Mouse (Mus musculus): ENCODE data around the gene Dapl1.

Gene Dapl1

DNA sequence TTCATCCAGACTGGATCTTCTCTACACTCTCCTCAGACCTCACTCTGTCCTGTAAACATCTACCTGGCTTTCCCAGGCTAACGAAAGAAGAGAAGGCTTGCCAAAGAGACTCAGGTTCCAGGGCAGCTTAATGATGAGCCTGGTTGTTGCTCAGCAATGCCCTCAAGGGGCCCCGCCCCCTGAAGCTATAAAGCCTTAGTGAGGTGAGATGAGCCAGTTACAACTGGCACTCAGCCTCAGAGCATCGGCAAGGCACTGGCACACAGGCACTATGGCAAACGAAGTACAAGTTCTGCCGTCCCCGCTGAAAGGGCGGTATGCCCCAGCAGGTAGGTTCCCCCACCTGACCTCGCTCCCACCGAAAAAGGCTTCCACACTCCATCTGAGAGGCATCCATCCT, at the start of gene Dapl1:
Gene Dapl1, plus strand, starts transcription at position 216 of the 400 bp plus-strand sequence.
- DNase-seq = no peak

DNA sequence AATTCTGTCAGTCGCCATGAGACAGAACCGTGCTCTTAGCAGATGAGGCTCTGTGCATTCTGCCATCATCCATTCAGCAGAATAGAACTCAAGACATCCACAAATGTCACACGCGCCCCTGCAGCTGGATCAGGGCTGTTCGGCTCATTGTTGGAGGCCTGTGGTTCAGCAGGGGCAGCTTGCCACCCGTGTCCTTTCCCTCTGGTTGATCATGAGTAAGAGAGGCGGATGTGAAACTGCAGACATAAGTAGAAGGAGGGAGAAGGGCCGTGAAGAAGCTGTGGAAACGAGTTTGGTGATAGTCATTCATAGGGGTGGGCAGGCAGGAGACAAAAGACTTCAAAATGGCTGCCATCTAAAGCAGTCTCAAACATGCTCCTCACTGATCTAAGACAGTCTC, 49.6 kb upstream of the Dapl1 start:
- DNase-seq = no peak

DNA sequence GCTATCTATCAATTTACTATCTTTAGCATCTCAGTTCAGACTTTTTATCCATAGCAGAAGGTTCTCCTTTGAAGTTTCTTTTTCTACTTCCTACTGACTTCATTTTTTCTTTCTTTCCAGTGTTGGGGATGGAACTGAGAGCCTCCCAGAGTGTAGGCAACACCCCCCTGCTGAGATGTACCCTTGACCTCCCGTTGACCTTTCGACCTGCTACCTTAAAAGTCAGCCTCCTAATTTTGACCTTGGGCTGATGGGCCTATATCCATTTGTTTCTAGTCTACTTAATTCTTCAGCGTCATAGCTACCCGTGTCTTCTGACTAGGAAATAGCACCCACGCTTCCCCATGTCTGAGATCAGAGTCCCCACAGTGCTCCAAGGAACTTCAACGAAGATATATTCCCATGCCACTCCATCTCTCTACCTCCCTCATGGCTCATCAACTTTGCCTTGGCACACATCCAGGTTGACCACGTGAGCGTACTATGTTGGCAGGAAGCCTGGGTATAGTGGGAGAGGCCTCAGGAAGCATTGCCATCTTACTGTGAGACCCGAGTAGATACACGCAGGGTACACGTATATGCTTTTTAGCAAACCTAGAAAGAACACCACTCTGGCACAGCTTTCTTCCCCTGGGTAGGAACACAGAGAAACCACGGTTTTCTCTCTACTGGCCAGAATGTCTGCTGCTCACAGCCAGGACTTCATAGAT, 46.6 kb upstream of the Dapl1 start:
- peak in 1 of 2 experiments; percentile 21 for DNase-seq

DNA sequence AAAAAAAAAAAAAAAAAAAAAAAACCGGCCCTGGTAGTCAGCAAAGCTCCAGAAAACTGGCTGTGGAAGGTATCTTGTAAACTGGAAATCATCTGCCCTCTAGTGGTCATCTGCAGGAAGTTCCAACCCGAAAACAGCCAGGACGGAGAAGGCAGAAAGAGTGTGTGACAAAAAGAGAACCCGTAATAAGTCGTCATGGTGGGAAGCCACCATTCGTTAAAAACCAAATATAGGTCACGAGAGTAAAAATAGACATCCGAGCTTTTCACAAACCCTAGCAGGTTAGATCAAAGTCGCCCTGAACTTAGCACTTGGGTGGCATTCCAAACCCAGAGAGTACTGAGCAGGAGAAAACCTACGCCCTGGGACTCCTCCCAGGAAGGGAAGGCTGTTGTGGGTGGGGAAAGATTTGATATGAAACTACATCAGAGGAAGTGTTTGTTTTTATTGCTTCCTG, 45.9 kb upstream of the Dapl1 start:
- DNase-seq = peak in 1 of 2 experiments; percentile 22

DNA sequence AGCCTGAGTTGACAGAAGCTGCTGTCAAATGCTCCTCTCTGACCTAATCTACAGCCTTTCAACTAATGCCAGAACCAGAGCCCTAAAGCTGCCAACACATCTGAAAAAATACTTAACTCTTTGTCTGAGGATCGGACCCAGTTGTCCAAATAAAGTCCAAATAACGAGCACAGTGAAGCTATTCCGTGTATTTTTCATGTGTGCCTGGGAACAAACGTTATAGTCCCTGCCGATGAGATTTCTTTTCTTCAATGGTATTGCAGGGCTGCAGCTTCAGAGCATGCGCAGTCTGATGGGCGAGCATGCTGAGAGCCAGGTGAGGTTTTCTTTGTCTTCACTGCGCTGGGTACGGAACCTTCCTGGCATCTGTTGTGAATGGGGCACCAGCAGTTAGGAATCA, 44.6 kb upstream of the Dapl1 start:
- no peak for DNase-seq

DNA sequence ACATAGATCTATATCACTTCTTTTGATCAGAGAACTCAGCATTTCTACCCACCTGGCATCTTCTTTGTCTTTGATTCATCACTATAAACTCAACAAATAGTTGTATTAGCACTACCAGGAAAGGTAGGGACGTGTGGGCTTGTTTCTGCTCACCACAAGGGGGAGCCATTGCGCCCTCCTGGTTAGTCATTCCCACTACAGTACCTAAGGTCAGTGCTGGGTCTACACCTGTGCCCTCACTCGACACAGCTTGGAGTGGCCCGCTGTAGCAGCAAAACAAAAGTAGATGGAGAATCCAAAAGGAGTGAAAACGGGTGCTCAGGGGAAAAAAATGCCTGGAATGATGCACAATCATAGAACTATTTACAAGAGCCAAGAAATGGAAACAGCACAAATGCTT, 44.0 kb upstream of the Dapl1 start:
- peak; percentile 15 to 53 for DNase-seq

DNA sequence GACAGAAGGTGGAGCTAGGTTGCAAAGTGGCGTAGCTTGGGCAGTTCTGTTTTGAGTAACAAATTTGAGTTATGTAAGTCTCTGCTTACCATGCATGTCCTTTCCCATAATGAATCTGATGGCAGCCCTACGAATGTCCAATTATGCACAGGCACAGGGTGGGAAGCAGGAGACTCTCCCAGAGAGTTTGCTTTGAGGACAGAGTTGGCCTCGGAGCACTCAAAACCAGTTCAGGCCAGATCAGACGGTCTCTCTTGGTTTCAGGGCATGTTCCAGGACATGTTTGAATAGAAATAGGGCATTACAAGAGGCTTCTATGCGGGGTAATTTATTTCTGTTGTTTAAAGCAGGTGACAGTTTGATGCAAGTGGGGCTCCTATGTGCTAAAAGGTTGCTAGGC, 42.8 kb upstream of the Dapl1 start:
- DNase-seq = no peak

DNA sequence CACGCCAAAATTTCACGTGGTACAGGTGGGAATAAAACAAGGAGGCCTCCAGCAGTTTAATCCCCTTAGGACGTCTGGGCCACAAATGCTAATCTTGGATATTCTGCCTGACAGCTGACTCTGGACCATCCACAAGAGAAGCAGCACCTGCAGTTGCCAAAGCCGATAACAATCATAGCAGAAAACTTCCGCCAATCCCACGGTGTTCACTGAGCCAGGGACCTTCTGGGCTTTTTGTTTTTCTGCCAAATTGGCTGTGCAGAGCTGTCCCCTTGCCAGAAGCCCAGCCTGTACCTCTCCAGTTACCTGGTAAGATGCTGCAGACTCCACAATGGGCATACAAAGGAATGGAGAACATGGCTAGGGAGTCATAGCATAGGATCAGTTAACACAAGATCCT, 37.8 kb upstream of the Dapl1 start:
- no peak for DNase-seq

DNA sequence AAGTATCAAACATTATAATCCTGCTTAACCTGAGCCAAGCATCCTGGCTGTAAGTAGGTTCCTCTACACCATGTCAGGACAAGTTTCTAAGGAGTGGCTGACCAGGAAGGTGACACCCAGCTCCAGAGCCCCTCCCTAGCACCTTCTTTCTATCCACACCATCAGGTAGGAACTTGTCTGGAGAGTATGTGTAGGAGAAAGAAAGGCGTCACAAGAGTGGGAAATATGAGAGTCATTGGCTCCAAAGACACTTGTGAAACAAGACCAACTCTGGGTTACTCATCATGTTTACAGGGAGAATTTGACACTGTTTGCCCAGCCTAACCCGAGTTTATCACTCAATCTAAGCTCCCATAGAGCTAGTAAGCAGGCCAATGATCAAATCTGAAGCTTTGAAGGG, 36.7 kb upstream of the Dapl1 start:
- DNase-seq = no peak

DNA sequence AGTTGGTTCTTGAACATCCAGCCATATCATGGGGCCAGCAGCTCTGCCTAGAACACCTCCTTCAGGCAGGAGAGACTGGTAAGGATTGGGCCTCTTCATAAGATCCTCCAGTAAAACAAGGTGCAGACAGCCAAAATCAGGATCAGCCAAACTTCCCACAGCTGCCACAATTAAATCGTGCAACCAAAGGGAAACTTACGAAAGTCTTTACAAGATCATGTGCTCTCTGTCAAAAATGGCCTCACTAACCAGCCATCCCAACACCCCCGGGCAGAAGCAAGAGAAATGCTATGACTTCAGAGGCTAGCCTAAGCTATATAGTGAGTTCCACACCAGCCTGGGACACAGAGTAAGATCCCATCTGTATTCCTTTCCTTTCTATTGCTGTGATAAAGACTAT, 35.9 kb upstream of the Dapl1 start:
- DNase-seq = no peak

DNA sequence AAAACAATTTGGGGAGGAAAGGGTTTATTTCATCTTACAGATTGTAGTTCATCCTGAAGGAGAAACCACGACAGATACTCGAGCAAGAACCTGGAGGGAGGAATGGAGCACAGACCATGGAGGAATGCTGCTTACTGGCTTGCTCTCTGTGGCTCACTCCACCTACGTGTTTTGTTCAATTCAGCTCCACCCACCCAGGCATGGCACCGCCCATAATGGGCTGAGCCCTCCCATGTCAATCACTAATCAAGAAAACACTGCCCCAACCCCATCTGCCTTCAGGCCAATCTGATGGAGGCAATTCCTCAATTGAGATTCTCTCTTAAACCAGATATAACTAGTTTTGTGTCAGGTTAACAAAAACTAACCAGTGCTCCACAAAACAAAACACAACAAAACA, 35.5 kb upstream of the Dapl1 start:
- no peak for DNase-seq

DNA sequence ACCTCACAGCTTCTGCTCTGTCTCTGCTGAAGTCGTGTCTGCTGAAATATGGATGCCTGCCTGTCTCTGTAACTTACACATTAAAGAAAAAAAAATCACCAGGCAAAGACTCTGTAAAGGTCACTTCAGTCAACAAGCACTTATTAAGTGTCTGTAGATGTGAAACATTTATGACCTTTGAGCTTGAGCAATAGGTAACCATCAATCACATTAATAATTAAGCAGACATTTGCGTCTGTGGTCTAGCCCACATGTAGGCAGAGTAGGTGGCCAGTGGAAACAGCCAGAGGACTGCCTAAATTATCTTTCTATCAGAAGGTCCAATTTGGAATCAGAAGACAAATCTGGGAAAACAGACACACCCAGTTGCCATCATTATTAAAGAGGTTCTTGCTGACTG, 32.8 kb upstream of the Dapl1 start:
- DNase-seq = no peak

DNA sequence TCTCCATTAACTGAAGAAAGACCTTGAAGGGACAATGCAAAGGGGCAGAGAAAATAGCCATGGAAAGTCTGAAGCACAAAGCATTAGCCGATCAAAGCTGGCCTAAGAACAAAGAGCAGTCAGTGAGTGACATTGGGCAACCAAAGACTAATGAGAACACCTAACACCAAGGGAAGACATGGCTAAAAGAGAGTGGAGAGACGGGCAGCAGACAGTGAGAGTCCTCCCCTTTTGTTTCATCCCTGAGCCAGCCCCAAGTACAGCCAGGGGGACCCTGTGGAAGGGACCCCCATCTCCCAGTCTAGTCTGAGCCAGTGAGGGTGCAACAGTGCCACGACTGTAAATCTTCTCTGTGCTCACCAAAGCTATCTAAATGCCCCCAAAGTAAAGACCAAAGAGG, 32.4 kb upstream of the Dapl1 start:
- DNase-seq = no peak

DNA sequence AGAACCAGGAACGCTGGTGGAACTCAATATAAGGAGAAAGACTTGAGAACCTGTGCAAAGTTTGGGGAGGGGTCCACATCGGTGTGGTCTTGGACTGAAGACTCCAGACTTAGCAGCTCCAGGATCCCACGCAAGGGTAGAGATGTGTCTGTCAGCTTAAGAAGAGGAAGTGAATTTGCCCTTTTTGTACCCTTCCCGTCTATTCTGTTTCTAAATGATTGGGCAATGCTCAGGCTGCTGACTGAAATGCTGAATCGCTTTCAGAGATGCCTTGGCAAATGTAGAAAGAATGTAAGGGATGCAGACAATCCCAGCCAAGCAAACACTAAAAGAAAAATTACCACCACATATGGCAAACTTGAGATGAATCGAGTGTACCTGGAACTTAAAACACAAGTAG, 22.4 kb upstream of the Dapl1 start:
- DNase-seq = no peak

DNA sequence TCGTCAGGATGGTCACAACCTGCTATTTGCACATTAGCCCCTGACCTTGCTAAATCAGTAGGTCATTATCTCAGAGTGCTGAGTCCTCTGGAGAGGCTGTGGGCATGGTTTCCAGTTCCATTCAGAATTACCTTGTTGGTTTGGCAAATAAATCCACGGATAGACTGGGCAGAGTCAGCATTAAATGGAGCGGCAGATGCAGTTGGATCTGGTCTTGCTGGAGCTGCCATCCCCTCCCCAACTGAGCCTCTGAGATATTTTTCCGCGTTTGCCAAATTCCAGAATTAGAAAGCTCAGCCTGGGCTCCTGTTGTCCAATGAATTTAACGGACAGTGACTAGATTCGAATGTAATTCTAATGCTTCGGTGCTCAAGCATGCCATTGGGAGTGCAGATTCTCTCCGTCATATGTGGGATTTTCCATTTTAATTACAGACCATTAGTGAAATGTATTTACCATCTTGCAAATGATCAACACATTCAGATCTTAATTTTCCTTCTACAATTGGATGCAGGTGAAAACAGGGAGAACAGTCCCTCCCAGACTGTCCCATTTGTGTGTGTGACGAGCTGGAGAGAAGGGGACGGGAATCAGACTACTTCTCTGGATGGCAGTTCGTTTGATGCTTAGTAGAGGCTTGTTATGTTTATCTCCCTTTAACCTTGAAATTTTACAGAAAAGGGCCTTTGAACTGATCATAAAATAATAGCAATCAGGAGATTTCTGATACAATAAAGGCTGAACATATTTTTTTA, 20.8 kb upstream of the Dapl1 start:
- no peak for DNase-seq

DNA sequence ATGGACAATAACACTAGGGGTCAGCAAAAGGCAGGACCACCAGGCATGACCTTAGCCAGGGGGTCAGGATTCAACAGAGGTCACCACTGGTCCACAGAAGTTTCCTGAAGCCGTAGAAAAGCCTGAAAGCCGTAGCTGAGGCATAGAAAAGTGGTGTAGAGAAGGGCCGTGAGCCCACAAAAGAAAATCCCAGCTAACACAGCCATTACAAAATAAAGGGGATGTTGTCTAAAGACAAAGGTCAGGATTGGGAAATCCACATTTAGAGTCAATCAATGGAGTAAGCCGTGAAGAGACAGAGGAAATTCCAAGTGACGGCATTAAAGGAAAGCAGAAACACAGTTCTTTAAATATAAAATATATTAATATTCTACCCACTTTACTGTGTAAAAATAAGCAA, 18.8 kb upstream of the Dapl1 start:
- no peak for DNase-seq

DNA sequence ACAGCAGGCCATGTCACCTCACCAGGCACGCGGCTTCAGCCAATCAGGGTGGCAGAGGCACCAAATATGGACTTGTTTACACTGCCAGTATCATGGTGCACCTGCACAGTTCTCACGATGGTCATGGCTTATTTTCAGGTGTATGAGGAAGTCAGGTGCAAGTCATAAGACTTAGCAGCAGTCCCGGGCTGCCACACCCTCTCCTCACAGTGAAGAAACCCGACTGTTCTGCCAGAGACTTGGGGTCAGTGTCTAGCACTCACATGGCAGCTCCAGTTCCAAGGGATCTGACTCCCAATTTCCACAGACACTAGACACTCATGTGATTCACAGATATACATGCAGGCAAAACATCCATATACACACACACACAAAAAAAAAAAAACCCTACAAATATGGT, 18.1 kb upstream of the Dapl1 start:
- no peak for DNase-seq

DNA sequence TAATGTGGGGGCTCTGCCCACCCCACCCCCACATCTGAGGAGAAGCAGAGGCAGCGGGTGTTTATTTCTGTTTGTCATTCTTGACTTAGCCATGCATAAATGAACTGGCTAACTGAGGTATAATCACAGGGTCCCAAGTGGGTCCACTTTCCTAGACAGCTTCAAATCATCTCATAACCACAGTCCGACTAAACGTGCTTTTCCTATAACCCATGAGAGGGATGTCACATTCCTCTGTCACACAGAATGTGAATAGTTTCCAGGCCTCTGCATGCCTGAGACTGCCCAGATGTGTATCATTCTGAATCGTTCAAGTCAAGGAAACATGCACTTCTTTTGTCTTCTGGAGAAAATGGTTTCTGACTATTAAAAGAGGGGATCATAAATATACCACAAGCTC, 17.4 kb upstream of the Dapl1 start:
- no peak for DNase-seq

DNA sequence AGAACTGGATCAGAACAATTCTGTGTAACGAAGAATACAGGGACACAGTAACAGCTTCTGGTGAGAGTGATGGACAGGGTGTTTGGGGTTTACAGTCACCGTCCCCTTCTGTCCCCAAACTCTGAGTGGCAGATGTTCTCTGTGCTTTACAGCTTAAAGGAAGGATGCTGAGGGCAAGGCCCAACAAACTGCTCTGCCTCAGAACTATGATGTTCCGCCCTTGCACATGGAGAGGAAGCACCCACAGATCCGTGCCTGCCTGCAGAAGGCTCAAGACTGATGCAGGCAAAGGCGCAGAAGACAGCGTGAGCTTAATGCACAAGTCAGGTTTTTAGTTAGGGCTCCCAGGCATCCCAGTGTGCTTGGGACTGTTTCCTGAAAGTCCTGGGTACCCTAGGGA, 16.5 kb upstream of the Dapl1 start:
- DNase-seq = no peak

DNA sequence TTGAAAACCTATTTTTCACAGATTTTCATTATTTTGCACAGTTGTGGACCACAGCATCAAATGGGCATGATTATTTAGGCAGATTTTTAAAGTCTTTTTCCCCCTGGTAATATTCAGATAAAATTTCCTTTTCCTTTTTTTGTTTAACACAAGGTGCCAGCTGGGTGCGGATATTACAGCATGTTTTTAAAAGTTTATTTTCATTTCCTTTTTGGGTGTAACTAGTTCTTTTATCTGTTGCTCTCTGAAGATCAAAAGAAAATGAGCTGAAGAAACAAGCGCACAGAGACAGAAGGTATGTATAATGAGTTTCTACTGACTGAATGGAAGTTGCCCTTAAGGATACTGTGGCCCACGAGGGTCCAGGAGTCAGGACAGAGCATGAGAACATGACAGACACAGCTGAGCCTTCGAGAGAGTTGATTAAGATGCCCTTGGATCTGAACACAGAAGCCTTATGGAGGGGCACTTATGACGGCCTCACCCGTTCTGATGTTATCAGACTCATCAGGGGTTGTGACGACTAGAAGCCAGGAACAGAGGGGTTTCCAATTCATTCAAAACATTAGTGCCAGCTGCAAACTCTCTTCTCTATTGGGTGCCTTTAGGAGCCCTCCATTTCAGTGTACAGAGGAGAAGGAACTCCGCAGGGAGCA, 14.7 kb upstream of the Dapl1 start:
- DNase-seq = no peak

DNA sequence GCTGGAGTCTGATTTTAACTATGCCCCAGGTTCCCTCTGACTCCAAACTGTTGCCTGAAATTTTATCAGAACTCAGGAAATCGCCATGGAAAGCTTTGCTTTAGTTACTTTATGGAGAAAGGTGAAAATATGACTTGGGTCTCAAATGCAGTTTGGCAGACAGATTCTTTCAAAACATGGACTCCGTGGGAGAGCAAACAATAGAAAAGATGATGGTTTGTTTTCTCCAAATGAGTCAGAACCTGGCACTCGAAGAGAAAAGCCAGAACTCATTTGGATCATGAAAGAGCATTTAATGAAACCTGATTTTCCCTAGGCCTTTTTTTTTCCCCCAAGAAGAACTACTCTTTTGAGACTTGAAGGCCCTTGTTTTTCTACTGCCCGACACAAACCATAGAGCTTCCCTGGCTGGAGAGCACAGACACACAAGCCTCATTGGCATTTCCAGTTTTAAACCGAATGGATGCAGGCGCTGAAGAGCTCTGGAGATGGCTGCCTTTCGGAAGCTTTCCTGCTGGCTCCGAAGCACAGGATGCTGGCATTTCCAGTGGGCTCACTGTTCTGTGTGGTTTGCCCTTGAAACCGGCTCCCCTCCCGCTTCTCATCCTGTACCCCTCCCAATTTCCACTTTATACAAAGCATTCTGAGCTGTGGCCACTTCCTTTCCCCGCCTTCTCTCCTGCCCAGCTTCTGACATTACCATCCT, 14.0 kb upstream of the Dapl1 start:
- peak in 1 of 2 experiments; percentile 15 for DNase-seq

DNA sequence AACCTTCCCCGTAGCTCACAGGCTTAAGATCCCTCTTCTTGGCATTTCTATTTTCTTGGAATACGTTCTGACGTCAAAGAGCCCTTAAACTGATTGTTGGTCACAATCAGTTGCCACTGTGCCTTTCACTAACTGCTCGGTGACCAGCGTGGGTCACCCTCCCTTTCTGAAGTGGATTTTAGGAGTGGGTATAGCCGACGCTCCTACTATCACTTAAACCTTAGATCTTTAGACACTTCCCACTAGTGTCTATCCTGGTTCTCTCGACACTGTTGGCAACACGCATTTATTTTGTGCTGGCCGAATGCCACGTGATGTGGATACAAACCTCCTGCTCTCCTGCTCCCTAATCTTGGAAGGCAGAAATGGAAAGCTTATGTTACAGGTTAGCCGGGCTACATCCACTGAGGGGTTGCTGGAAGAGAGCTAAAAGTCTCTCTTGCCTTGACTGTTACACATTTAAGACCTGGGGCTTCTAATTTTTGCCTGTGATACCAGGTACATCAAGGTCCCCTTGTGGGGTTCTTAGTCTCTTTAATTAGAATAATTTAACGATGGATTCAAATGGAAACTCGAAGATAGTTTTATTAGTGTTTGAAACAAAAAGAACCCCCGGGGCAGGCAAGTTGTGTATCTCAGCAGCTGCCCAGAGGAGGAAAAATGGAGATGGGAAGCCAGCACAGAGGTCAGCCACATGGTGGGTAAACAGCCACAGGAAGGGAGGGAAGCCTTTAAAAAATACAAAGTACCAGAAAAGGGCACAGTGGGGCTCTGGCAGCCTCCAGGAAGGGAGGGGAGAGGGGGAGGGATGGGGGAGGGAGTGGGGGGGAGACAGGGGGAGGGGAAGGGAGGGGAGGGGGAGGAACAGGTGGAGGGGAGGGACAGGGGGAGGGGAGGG, 13.2 kb upstream of the Dapl1 start:
- DNase-seq = no peak
